Mouse (Mus musculus): ENCODE data around the gene Tex35. TPM values are rescaled to one million over a fixed set of nuclear protein-coding genes. Genes with fewer than 3 reads are reported as not detected.

The Tex35 gene
- total RNA-seq, 2 experiments from 2014 or later = not detected

- no peak for DNase-seq (ENCODE audit: low spot score in 2 of 2)
- H3K4me3 ChIP-seq = no peak overlapping the region
- H3K27ac ChIP-seq = no peak overlapping the region
- TF ChIP-seq CTCF (conservative IDR thresholded peaks at IDR 0.05) = no peak
Measured at GRCm38 (mm10) chr1:157060441-157061135, 47.9 kb downstream of the Tex35 start.

GRCm38 (mm10) chr1:157055901-157056300 is 52.6 kb downstream of the Tex35 start:
- TF ChIP-seq CTCF (conservative IDR thresholded peaks at IDR 0.05) = no peak
- DNase-seq (ENCODE audit: low spot score in 2 of 2) = no peak
- Histone ChIP-seq H3K27ac (no peak overlapping the region), H3K4me3 (no peak overlapping the region)

- Histone ChIP-seq H3K27ac (peak overlapping the region; percentile 3; the same call in 1 of the 2 replicates), H3K4me3 (no peak overlapping the region)
- TF ChIP-seq CTCF (conservative IDR thresholded peaks at IDR 0.05) = no peak
- no peak for DNase-seq (ENCODE audit: low spot score in 2 of 2)
Measured at GRCm38 (mm10) chr1:157055288-157055831, 53.1 kb downstream of the Tex35 start.

GRCm38 (mm10) chr1:157054659-157055058 is 53.8 kb downstream of the Tex35 start:
- no peak overlapping the region for H3K27ac ChIP-seq
- DNase-seq (ENCODE audit: low spot score in 2 of 2) = no peak
- no peak for TF ChIP-seq CTCF (conservative IDR thresholded peaks at IDR 0.05)
- no peak overlapping the region for H3K4me3 ChIP-seq

- no peak for TF ChIP-seq CTCF (conservative IDR thresholded peaks at IDR 0.05)
- Histone ChIP-seq H3K27ac (no peak overlapping the region), H3K4me3 (no peak overlapping the region)
- no peak for DNase-seq (ENCODE audit: low spot score in 2 of 2)
Measured at GRCm38 (mm10) chr1:157049886-157050285, 58.6 kb downstream of the Tex35 start.

Other genes with a start within 250 kb of the Tex35 start
- gene Ralgps2, start 169.1 kb downstream of the Tex35 start, total RNA-seq (2021) = 10 to 100 TPM; 70.9 to 80.5 TPM

Data from layer of hippocampus, adult 2 months (tissue).